Mouse (Mus musculus) midbrain, embryonic 11.5 days (tissue): ENCODE measurements around the gene Vipas39. TPM values are rescaled to one million over a fixed set of nuclear protein-coding genes. Genes with fewer than 3 reads are reported as not detected.
"Not testable (repeated sequence)": the region's sequence is repeated elsewhere in the genome, so short reads cannot be mapped to it uniquely, and the experiment has no call there.

Experiments used
- ATAC-seq: fragments of 200-750 bp; cut with Nextera tagmentation; 2 replicates; pipeline ENCODE4 v1.8.0; 2017; ENCODE audit warnings: moderate TSS enrichment, moderate library complexity; ENCODE audit not compliant: low FRiP score
- DNase-seq: peaks from one replicate; pipeline ENCODE4 v3.0.0; 2015; ENCODE audit warnings: low spot score; ENCODE audit errors: missing footprints
- H3K27ac ChIP-seq: fragments of 300-500 bp; sonication (generic); 2 replicates; pipeline ENCODE4 v1.5.1; 2014; ENCODE audit warnings: low read depth, low read length
- H3K27me3 ChIP-seq: fragments of 300-500 bp; sonication (generic); 2 replicates; pipeline ENCODE4 v1.6.1; 2014; ENCODE audit warnings: mild to moderate bottlenecking, low read length, moderate library complexity, mixed read lengths; ENCODE audit not compliant: control insufficient read depth, insufficient read depth
- H3K36me3 ChIP-seq: fragments of 300-500 bp; sonication (generic); 2 replicates; pipeline ENCODE4 v1.6.1; 2014; ENCODE audit warnings: mild to moderate bottlenecking, low read length, moderate library complexity, mixed read lengths; ENCODE audit not compliant: control insufficient read depth, insufficient read depth
- H3K4me1 ChIP-seq: fragments of 300-500 bp; sonication (generic); 2 replicates; pipeline ENCODE4 v1.6.1; 2014; ENCODE audit warnings: low read length; ENCODE audit not compliant: control insufficient read depth, insufficient read depth
- H3K4me2 ChIP-seq: fragments of 300-500 bp; sonication (generic); 2 replicates; pipeline ENCODE4 v1.6.1; 2014; ENCODE audit warnings: mild to moderate bottlenecking, moderate library complexity
- H3K4me3 ChIP-seq: fragments of 300-500 bp; sonication (generic); 2 replicates; pipeline ENCODE4 v1.5.1; 2014; ENCODE audit warnings: low read depth, low read length
- H3K9ac ChIP-seq: fragments of 300-500 bp; sonication (generic); 2 replicates; pipeline ENCODE4 v1.6.1; 2014; ENCODE audit warnings: low read length
- H3K9me3 ChIP-seq: fragments of 300-500 bp; sonication (generic); 2 replicates; pipeline ENCODE4 v1.6.1; 2016; ENCODE audit warnings: low read length; ENCODE audit not compliant: control insufficient read depth
- WGBS: fragments of 180-500 bp; shearing (Covaris S2); extraction: QIAGEN DNeasy Blood & Tissue Kit; methylation state at CpG from one replicate; pipeline ENCODE4 v1.1.7; 2014; 5-methylcytosine and 5-hydroxymethylcytosine counted together
- polyA plus RNA-seq: library from polyadenylated mRNA; unstranded; fragments of >200 nt; fragmentation: Nextera tagmentation; extraction: Ambion mirVana; gene quantifications from 2 replicates; pipeline ENCODE4 v1.2.1, GENCODE M21; 2014

The Vipas39 gene
- polyA plus RNA-seq, 1 experiment from 2014 or later = 59.6 TPM

DNA sequence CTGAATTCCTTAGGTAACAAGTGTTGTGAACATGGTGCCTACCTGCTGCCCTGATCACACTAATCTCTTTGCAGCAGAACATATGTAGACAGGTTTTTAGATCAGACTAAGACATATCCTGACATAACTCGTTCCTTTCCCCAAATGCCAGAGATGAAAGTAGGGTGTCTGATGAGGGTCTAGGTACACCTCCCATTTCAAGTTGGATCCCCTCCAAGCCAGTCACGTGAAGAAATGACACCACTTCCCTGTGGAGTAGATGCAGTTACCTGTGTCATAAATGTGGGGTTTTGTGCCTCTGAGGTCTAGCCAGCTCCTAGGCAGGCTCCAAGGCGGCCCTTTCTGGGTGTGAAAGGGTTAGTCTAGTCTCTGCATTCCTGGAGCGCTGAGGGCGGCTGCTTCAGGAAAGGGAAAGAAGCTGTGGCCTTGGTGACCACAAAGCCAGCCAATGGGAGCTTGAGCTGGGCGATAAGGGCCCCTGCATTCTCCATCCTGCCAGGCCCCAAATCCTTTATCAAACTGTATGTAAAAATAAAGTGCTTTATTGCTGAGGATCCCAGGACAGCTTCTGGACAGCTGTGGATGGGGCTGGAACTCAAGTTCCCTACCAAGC, 12.2 kb upstream of the Vipas39 start:
- Histone ChIP-seq H3K27me3 (no peaks in the 10 kb centered on the region), H3K9me3 (no peaks in the 10 kb centered on the region), H3K36me3 (peaks cover 13% of the 10 kb centered on the region; the same call in 1 of the 2 replicates), H3K4me3 (no peak overlapping the region), H3K9ac (no peak overlapping the region), H3K4me2 (no peak overlapping the region), H3K27ac (no peak overlapping the region), H3K4me1 (no peaks in the 10 kb centered on the region)
- peak; percentile 86 for DNase-seq
- ATAC-seq = no peak
- WGBS = 28% methylated on average over 6 of the region's 6 CpGs

DNA sequence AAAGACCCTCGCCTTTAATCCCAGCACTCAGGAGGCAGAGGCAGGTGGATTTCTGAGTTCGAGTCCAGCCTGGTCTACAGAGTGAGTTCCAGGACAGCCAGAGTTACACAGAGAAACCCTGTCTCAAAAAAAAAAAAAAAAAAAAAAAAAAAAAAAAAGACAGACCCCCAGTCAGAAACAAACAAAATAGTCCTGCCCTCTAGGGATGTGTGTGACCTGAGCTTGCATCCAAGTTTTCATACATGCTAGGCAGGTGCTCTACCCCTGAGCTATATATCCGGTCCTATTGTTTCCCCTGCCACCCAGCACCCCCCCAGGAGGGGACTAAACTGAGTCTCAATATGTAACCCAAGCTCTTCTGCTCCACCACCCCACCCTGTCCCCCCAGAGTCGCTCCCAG, 11.2 kb upstream of the Vipas39 start:
- not testable (repeated sequence) for DNase-seq, ATAC-seq, H3K27me3 ChIP-seq, H3K4me2 ChIP-seq, H3K27ac ChIP-seq, H3K9ac ChIP-seq, H3K9me3 ChIP-seq, H3K4me3 ChIP-seq, H3K4me1 ChIP-seq
- peaks cover 22% of the 10 kb centered on the region; the same call in 1 of the 2 replicates for H3K36me3 ChIP-seq
- 79% methylated on average over 4 of the region's 4 CpGs for WGBS

DNA sequence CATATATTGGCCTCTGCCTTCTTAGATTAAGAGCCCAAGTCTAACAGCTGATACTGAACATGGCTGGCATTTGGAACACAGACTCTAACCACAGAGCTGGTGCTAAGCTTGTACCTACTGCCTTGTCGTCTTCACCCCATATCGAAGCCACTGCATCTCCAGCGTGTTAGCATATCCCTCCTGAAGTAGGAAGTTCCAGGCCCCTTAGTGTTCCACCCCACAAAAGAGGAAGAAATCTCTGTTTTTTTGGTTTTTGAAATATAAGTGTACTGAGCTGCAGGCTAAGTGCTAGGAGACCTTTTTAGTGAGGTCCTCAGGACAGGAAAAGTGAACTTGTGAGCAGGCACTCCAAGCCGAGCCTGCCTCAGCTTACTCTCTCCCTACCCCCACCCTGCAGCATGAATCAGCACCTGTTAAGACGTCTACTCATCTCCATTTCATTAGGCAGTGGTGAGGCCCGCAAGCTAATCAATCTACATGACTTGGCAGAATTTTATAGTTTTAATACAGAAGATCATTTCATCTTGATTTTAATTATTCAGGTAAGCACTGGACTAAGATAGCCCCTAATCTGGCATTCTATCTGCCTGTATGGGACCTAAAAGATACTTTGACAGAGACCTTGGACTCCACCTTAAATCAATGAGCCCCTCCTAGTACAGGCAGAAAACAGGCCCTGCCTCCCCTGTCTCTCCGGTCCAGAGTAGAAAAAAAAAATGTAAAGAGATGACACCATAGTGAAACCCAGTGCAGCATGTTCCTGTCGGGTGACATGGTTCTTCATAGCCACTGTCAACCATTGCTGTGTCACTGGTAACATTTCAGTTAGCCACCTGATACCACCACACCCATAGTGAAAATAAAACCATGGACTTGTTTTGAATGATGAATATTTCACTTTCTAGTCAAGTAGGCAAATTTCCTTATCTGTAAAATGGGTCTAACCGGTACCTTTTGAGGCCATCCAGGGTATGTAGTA, 9.1 kb upstream of the Vipas39 start:
- Histone ChIP-seq H3K4me2 (no peak overlapping the region), H3K9me3 (no peaks in the 10 kb centered on the region), H3K9ac (no peak overlapping the region), H3K27ac (no peak overlapping the region), H3K27me3 (no peaks in the 10 kb centered on the region), H3K4me1 (no peaks in the 10 kb centered on the region), H3K4me3 (no peak overlapping the region), H3K36me3 (peaks cover 29% of the 10 kb centered on the region)
- DNase-seq = no peak
- WGBS = 91% methylated on average over 9 of the region's 9 CpGs
- no peak for ATAC-seq

DNA sequence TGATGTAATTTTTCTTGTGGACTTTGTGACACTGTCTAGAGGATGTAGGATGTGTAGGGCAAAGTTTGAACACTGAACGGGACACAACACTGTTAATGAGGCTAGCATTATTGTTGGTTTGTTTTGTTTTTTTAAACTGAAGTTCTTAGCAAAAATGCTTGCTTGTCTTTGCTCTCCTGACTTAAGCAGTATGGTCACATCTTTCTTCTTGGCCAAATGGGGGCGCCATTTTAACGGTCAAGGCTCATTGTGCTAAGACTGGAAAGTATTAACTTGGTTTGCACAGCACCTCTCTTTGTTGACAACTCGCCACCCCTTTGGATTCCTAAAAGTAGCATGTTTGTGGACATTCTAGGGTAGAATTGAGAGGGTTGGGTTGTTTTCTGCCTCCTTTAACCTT, 1.6 kb upstream of the Vipas39 start:
- Histone ChIP-seq H3K4me2 (peak overlapping the region; percentile 87), H3K36me3 (peaks cover 18% of the 10 kb centered on the region), H3K4me3 (peak overlapping the region; percentile 80), H3K9ac (peak overlapping the region; percentile 92; the same call in 1 of the 2 replicates), H3K9me3 (no peaks in the 10 kb centered on the region), H3K27ac (no peak overlapping the region), H3K4me1 (peaks cover 10% of the 10 kb centered on the region), H3K27me3 (no peaks in the 10 kb centered on the region)
- peak; percentile 86 for DNase-seq
- ATAC-seq = no peak
- WGBS = 27% methylated on average over 4 of the region's 4 CpGs

DNA sequence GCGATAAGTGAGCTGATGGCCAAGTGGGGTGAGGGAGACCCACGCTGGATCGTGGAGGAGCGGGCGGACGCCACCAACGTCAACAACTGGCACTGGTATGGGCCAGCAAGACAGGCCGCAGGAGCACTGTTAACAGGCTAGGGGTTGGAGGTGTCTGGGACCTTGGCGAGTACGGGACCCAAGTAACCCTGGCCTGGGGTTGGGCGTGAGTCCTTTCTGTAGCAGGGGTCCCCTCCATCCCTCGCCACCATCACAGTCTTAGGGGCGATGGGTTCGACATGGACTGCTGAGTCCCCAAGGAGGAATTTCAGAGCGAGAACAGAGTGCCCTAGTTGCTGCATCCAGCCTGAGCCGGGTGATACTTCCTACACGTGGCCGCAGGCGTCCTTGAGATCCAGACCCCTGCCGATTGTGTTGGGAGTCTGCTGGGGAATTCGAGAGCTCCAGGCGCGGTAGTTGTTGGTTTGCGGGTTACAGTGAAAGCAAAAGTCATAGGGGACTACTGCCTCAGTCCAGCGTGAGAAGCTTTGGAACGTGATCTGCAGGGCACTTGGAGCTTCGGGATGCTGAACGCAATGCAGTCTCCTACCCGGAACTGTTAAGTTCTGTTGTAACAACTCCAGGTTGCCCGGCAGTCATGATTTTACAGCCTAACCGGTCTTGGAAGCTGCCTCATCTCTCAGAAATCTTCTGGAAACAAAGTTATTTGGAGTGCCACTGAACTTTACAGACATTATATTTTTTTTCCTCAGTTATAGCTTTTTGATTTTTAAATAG, 959 bp upstream of the Vipas39 start:
- Histone ChIP-seq H3K4me1 (peaks cover 10% of the 10 kb centered on the region), H3K36me3 (peaks cover 13% of the 10 kb centered on the region), H3K9ac (peak overlapping the region; percentile 92), H3K27me3 (no peaks in the 10 kb centered on the region), H3K4me3 (peak overlapping the region; percentile 80), H3K9me3 (no peaks in the 10 kb centered on the region), H3K4me2 (peak overlapping the region; percentile 87), H3K27ac (peak overlapping the region; percentile 80)
- WGBS = under 1% methylated on average over 31 of the region's 31 CpGs
- ATAC-seq = peak; percentile 74
- DNase-seq = no peak

DNA sequence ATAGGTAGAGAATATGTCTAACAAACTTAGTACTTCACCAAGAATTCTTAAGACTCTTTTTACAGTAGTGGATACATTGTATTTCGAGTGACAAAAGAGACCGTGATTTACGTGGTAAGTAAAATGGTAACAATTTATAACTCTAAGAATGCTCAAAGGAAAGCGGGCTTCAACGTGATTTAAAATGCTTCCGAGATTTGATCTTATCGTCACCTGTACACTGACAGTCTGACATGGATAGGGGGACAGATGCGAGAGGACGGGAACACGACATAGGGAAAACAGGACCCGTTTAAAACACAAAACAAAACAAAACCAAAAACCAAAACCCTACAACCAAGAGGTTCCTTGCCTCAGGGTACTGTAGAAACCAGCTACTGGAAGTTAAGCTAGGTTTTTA, 612 bp downstream of the Vipas39 start:
- H3K9me3 ChIP-seq = no peaks in the 10 kb centered on the region
- peak overlapping the region; percentile 87 for H3K4me2 ChIP-seq
- peak; percentile 88 for DNase-seq
- ATAC-seq = no peak
- 31% methylated on average over 11 of the region's 11 CpGs for WGBS
- H3K27ac ChIP-seq = peak overlapping the region; percentile 69; the same call in 1 of the 2 replicates
- peaks cover 11% of the 10 kb centered on the region for H3K36me3 ChIP-seq
- H3K27me3 ChIP-seq = no peaks in the 10 kb centered on the region
- peak overlapping the region; percentile 92 for H3K9ac ChIP-seq
- peak overlapping the region; percentile 80 for H3K4me3 ChIP-seq
- H3K4me1 ChIP-seq = peaks cover 10% of the 10 kb centered on the region

DNA sequence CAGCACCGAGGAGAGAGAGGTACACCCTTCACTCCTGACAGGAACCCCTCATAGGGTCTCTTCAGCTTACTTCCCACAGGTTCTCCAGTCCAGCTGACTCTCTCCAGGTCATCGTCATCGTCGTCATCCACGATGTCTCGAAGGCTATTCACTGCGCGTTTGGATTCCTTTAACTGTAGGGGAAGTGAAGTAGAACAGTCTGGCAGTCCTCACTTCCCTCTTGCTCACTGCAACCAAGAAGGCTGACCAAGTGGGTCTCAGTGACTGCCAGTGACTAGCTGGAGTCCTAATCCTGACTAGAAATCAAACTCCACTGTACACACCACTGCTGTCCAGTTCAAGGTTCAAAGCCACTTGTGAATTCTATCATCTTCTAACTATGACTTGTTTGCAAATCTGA, 5.5 kb downstream of the Vipas39 start:
- Histone ChIP-seq H3K27me3 (no peaks in the 10 kb centered on the region), H3K4me2 (no peak overlapping the region), H3K4me1 (no peaks in the 10 kb centered on the region), H3K27ac (no peak overlapping the region), H3K9me3 (no peaks in the 10 kb centered on the region), H3K36me3 (peaks cover 16% of the 10 kb centered on the region), H3K9ac (no peak overlapping the region), H3K4me3 (no peak overlapping the region)
- no peak for DNase-seq
- no peak for ATAC-seq
- WGBS = 95% methylated on average over 8 of the region's 8 CpGs

DNA sequence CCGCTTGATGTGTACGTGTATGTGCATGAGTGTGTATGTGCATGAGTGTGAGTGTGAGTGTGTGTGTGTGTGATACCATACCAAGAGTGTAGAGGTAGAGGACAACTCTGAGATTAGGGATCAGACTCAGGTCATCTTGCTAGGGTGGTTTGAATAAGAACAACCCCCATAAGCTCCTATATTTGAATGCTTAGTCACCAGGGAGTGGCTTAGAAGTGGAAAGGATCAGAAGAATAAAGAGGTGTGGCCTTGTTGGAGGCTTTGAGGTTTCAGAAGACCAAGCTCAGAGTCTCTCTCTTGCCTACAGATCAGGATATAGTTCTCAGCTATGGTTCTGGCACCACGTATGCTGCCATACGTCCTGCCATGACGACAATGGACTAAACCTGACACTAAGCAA, 9.4 kb downstream of the Vipas39 start:
- H3K27ac ChIP-seq = no peak overlapping the region
- no peaks in the 10 kb centered on the region for H3K9me3 ChIP-seq
- H3K9ac ChIP-seq = no peak overlapping the region
- H3K4me3 ChIP-seq = no peak overlapping the region
- peaks cover 25% of the 10 kb centered on the region for H3K36me3 ChIP-seq
- DNase-seq (no peak), ATAC-seq (no peak)
- H3K4me2 ChIP-seq = no peak overlapping the region
- no peaks in the 10 kb centered on the region for H3K4me1 ChIP-seq
- H3K27me3 ChIP-seq = no peaks in the 10 kb centered on the region
- 94% methylated on average over 5 of the region's 5 CpGs for WGBS
